Mouse (Mus musculus): ENCODE measurements around the gene Ror1.

Ror1 gene

DNA sequence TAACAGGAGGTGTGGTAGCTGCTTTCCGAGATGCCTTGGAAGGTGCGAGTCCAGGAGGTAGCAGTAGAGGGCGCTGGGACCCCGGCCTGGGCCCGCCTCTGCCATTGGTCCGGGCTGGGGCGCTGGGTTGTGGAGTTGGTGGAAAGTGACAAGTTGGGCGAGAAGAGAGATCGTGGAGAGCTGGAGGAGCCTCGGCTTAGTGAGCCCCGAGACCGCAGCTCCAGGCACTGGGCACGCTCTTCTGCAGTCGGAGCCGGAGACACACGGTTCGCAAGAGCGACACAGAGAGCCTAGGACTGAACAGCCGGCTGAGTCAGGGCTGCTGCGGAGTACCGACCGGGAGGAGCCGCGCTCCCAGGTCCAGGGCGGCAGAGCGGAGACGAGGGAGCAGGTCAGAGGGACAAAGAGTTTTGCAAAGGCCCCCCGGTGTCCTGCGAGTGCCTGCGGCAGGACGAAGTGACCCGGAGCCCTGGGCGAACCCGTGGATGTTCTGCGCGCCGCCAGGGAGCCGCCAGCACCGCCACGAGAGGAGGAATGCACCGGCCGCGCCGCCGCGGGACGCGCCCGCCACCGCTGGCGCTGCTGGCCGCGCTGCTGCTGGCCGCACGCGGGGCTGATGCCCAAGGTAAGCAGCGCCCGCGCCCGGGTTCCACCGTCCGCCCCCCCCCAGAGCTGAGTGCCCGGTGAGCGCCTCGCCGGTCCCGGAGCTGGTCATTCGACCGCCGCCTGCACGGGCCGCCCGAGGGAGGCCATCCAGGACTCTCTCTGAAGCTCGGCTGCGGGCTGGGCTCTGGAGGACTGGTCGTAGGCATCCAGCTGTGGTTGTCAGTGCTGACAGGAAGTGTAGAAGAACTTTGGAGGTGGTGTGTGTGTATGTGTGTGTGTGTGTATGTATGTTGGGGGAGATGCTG lies at the start of gene Ror1:
Gene Ror1 (plus strand): TSS at position 107 of the 911 bp plus-strand sequence.
- peak; percentile 57 for DNase-seq (ENCODE audit: low read depth)

GRCm38 (mm10) chr4:100047066-100047465 lies 48.5 kb upstream of the Ror1 start:
- DNase-seq (ENCODE audit: low read depth), result no peak

DNA sequence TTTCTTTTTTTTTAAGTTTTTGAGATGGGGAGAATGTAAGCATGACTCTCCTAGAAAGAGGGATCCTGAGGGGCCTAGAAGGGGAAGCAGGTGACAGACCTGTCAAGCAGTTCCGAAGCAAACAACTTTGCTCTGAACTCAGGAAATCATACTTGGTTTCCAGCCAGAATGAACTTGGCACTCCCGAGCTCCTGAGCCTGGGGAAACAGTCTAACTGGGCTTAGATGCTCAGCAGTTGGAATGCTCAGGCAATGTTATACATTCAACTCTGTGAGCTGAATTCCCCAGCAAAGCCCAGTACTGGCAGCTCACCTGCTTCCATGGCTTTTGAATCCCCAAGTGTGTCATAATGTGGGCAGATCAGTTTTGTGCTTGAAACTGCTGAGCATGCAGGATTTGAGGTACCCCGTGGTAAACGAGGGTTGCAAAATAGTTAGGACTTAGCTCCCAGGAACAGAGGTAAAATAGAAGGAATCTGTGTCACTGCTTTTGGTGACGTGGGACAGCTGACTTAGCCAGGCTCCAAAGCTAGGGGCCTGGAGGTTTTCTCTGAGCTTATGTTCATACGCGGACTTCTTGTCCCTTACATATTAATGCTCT lies 47.1 kb upstream of the Ror1 start:
- no peak for DNase-seq (ENCODE audit: low read depth)

- no peak for DNase-seq (ENCODE audit: low read depth)
These were observed 43.8 kb upstream of the Ror1 start for GRCm38 (mm10) chr4:100051767-100052166.

GRCm38 (mm10) chr4:100052258-100052657 lies 43.3 kb upstream of the Ror1 start:
- DNase-seq (ENCODE audit: low read depth), result no peak

GRCm38 (mm10) chr4:100056046-100056445 lies 39.5 kb upstream of the Ror1 start:
- DNase-seq (ENCODE audit: low read depth), result no peak

- no peak for DNase-seq (ENCODE audit: low read depth)
These were observed 39.1 kb upstream of the Ror1 start for GRCm38 (mm10) chr4:100056446-100056845.

GRCm38 (mm10) chr4:100057381-100057780 lies 38.2 kb upstream of the Ror1 start:
- no peak for DNase-seq (ENCODE audit: low read depth)

DNA sequence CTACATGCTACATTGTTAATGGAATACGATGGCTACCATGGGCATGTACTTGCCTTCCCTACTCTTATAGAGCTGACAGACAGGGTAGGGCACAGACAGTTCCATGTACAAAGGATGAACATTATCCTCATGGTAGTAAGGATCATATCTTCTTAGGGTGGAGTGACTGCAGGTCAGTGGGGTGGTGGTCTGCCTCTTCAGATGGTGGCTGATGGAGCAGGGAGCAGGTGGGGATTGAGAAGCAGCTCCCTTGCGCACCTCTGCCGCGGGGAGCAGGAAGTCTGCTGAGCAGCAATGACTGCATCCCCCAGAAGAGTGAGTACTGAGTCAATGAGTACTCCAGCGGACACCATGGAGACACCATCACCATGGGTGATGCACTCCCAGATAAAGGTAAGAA lies 37.0 kb upstream of the Ror1 start:
- no peak for DNase-seq (ENCODE audit: low read depth)

- no peak for DNase-seq (ENCODE audit: low read depth)
These were observed 35.8 kb upstream of the Ror1 start for GRCm38 (mm10) chr4:100059811-100060210.

DNA sequence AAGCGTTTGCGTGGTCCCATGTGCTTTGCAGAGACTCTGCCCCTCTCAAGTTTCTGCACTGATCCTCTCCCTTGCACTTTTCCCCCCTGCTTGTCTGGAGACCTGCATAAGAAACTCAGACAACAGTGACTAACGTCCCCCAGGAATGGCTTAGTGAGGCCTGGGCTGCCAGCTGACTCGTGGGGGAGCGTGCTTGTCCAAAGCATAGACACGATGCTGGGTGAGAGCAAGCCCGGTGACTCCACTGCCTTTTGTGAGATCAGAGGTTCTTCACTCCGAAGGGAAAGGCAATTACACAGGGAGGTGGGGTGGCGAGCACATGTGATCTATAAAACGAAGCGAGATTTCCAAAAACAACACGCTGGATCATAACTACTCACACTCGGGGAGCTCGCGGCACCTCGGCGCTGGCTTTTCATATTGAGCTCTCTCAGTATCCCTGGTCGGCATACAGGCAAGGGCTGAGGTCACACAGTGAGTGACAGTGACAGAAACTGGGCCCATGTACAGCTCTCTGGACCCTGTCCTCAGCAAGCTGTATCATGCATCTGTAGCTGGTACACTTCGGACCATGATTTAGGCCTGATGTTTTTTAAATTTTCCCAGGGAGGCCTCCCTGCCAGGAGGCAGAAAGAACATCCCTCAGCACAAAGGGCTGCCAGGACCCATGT lies 34.1 kb upstream of the Ror1 start:
- DNase-seq (ENCODE audit: low read depth), result no peak

GRCm38 (mm10) chr4:100065686-100066085 lies 29.9 kb upstream of the Ror1 start:
- DNase-seq (ENCODE audit: low read depth), result no peak

- DNase-seq (ENCODE audit: low read depth), result no peak
These were observed 25.5 kb upstream of the Ror1 start for GRCm38 (mm10) chr4:100070101-100070500.

- no peak for DNase-seq (ENCODE audit: low read depth)
These were observed 1.1 kb downstream of the Ror1 start for GRCm38 (mm10) chr4:100096596-100097181.

GRCm38 (mm10) chr4:100097364-100097979 lies 1.9 kb downstream of the Ror1 start:
- no peak for DNase-seq (ENCODE audit: low read depth)

- DNase-seq (ENCODE audit: low read depth), result peak; percentile 44
These were observed 5.7 kb downstream of the Ror1 start for GRCm38 (mm10) chr4:100101066-100101820.

DNA sequence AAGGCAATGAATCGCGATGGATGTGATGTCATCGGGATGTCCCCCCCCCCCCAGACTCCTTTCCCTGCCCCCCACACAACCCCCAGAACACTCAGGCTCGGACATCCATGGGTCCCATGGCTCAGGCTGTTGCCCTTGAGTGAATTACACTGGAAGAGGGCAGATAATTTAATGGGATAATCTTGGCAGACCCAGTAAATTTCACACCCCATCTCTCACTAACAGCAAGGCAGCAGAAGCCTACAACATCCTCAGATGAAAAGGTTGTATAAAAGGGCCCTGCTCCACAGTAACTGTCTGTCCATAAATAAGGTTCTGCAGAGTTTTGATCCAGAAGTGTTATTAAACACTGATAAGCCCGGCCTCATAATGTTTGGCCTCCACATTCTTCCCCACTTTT lies 6.3 kb downstream of the Ror1 start:
- DNase-seq (ENCODE audit: low read depth), result no peak

DNA sequence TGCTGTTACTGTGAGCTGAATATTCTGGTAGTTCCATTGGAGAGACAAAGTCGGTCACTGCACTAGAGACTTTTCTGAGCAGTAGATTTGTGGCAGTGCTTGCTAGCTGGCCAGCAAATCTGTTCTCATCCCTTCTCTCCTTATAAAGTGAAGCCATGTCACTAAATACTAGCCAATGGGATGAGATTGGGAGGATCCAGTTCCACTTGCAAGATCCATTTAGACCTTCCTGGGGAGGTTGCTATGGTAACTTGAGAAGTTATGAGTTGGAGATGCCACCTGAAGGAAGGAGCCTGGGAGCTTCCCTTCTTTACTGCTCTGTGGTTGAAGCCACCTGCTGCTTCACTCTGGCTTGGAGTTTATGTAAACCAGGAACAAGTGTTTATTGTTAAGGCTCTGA lies 8.7 kb downstream of the Ror1 start:
- DNase-seq (ENCODE audit: low read depth), result no peak

- DNase-seq (ENCODE audit: low read depth), result no peak
These were observed 12.0 kb downstream of the Ror1 start for GRCm38 (mm10) chr4:100107593-100107992.

DNA sequence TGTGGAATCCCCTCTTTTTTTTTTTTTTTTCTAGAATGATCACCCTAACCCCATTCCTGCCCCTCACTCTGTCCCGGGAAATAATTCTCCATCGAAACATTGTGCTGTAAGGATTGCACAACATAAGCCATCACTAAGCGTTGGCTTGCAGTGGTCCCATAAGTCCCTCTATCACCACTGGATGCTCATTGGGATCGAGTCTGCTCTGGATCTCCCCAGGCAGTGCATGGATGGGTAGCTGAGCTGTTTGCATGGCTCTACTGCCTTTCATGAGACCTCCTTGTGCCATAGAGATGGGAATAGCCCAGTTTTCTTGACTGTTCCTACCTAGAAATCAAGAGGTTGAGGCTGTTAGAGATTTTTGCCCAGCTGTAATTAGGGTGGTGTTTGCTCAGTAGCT lies 13.0 kb downstream of the Ror1 start:
- no peak for DNase-seq (ENCODE audit: low read depth)

GRCm38 (mm10) chr4:100114148-100114547 lies 18.6 kb downstream of the Ror1 start:
- DNase-seq (ENCODE audit: low read depth), result no peak
